Mouse (Mus musculus): ENCODE measurements at regions not wholly inside any gene's neighbourhood (a gene's known extent, or its start where the extent isn't known, plus 50 kb on each side); places are given as distances from the start of the nearest gene placed in this dataset.

GRCm38 (mm10) chr4:56004227-56004626, 472.0 kb upstream of the Klf4 start:
- TF ChIP-seq CTCF (IDR thresholded peaks at IDR 0.05; ENCODE audit: borderline replicate concordance, extremely low read depth, insufficient read depth, insufficient read length) = no peak
- no peak for TF ChIP-seq POLR2A (IDR thresholded peaks at IDR 0.05; ENCODE audit: borderline replicate concordance, extremely low read depth, insufficient read depth, insufficient read length, poor library complexity, severe bottlenecking)

Measured in brain, embryonic 14.5 days (tissue).